Mouse (Mus musculus) erythroid progenitor cell, adult 5-6 weeks (primary cell): Measurements from ENCODE around the gene Akap12. TPM values are rescaled to one million over a fixed set of nuclear protein-coding genes. Genes with fewer than 3 reads are reported as not detected.

ENCODE experiments used
- ATAC-seq: replicated peaks from 2 replicates; pipeline ENCODE4 v1.8.0; 2016; ENCODE audit warnings: moderate number of reproducible peaks, mild to moderate bottlenecking, moderate TSS enrichment, inconsistent platforms; ENCODE audit not compliant: poor library complexity, low FRiP score, severe bottlenecking
- total RNA-seq, 2 experiments: library from RNA; stranded (forward) in 1 of 2; stranded (reverse) in 1 of 2; fragments of 150-400 nt in 1 of 2; fragments of 186-747, 209-891 nt in 1 of 2; gene quantifications; 2 replicates each; pipeline versions ENCODE4 v1.2.3 to v1.2.4; 2015 to 2017; ENCODE audit warnings: low replicate concordance in 2 of 2

The Akap12 gene
- total RNA-seq (2015; ENCODE audit: low replicate concordance), result 9.4 and 10.5 TPM in 2 replicates
- total RNA-seq (2017; ENCODE audit: low replicate concordance), result 6.3 and 9.5 TPM in 2 replicates

GRCm38 (mm10) chr10:4266041-4266930, at the start of gene Akap12:
Gene Akap12, plus strand, starts transcription at chr10:4266380.
- no peak for ATAC-seq

- ATAC-seq, result no peak
These were observed 35.4 kb upstream of the Akap12 start for GRCm38 (mm10) chr10:4230563-4231359.

GRCm38 (mm10) chr10:4233102-4233501, 33.1 kb upstream of the Akap12 start:
- ATAC-seq, result 0 out of 2 replicates have a peak, but pooled peaks have one; percentile 42

- ATAC-seq, result no peak
These were observed 26.2 kb upstream of the Akap12 start for GRCm38 (mm10) chr10:4239794-4240574.

GRCm38 (mm10) chr10:4243591-4244300, 22.4 kb upstream of the Akap12 start:
- no peak for ATAC-seq

- ATAC-seq, result no peak
These were observed 20.4 kb upstream of the Akap12 start for GRCm38 (mm10) chr10:4245812-4246211.

GRCm38 (mm10) chr10:4246407-4246806, 19.8 kb upstream of the Akap12 start:
- no peak for ATAC-seq

- ATAC-seq, result no peak
These were observed 16.8 kb upstream of the Akap12 start for GRCm38 (mm10) chr10:4249235-4249845.

- ATAC-seq, result no peak
These were observed 15.5 kb upstream of the Akap12 start for GRCm38 (mm10) chr10:4250681-4251080.

- no peak for ATAC-seq
These were observed 12.6 kb upstream of the Akap12 start for GRCm38 (mm10) chr10:4253613-4254012.

GRCm38 (mm10) chr10:4254459-4254858, 11.7 kb upstream of the Akap12 start:
- no peak for ATAC-seq

- ATAC-seq, result no peak
These were observed 5.3 kb upstream of the Akap12 start for GRCm38 (mm10) chr10:4260925-4261324.

- no peak for ATAC-seq
These were observed 4.7 kb upstream of the Akap12 start for GRCm38 (mm10) chr10:4261359-4261952.

GRCm38 (mm10) chr10:4265641-4266040, 539 bp upstream of the Akap12 start:
- no peak for ATAC-seq

GRCm38 (mm10) chr10:4266931-4267310, 741 bp downstream of the Akap12 start:
- ATAC-seq, result no peak

GRCm38 (mm10) chr10:4267481-4267880, 1.3 kb downstream of the Akap12 start:
- no peak for ATAC-seq

- ATAC-seq, result no peak
These were observed 2.0 kb downstream of the Akap12 start for GRCm38 (mm10) chr10:4268140-4268539.

- no peak for ATAC-seq
These were observed 9.4 kb downstream of the Akap12 start for GRCm38 (mm10) chr10:4275572-4275971.

GRCm38 (mm10) chr10:4276081-4276480, 9.9 kb downstream of the Akap12 start:
- ATAC-seq, result no peak
